8 mouse cellular contexts compared by ENCODE assay signal in the genomic region with DNA sequence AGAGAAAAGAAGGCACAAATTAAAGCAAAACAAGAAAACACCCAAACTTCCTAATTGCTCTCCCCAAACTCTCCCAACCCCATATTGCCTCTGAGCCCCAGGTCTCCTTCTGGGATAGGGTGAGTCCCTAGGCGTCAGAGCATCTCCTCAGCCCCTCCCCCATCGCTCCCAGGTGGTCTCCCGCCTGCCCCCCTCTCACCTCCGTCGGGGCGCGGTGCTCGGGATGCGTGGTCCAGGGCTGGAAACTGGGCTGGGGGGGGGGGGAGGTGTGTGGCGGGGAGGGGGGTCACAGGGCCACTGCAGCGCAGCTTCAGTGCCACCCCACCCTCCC. TPM values are rescaled to one million over a fixed set of nuclear protein-coding genes. Genes with fewer than 3 reads are reported as not detected.
DNase-seq lines count a peak whose midpoint lies in the region; ATAC-seq and TF ChIP-seq lines count a peak whose summit lies in the region.

No protein-coding gene starts in this region.

- no peaks in the 10 kb centered on the region for H3K9me3 ChIP-seq in lung, embryonic 16.5 days (ENCODE audit: control insufficient read depth, low read length)
- no peaks in the 10 kb centered on the region for H3K9me3 ChIP-seq in forebrain, embryonic 11.5 days (ENCODE audit: control insufficient read depth, low read length)
- H3K9me3 ChIP-seq in liver, embryonic 12.5 days (replicated peaks), result no peaks in the 10 kb centered on the region
- H3K9me3 ChIP-seq in stomach, embryonic 15.5 days, result no peaks in the 10 kb centered on the region

- peaks cover 14% of the 10 kb centered on the region for H3K4me1 ChIP-seq in lung, embryonic 16.5 days (replicated peaks; ENCODE audit: control insufficient read depth, insufficient read depth, low read length)
- peaks cover 2% of the 10 kb centered on the region; the same call in 1 of the 2 replicates for H3K4me1 ChIP-seq in lung, adult 2 months (ENCODE audit: control insufficient read depth, insufficient read depth, low read length)
- peaks cover 8% of the 10 kb centered on the region; the same call in 1 of the 2 replicates for H3K4me1 ChIP-seq in forebrain, embryonic 11.5 days (replicated peaks; ENCODE audit: control insufficient read depth, insufficient read depth, low read length)
- H3K4me1 ChIP-seq in liver, embryonic 12.5 days, result peaks cover 40% of the 10 kb centered on the region
- H3K4me1 ChIP-seq in stomach, embryonic 15.5 days, result peaks cover 15% of the 10 kb centered on the region; the same call in 1 of the 2 replicates
- peaks cover 36% of the 10 kb centered on the region for H3K4me1 ChIP-seq in thymus, adult 2 months (replicated peaks; ENCODE audit: control insufficient read depth, insufficient read depth, low read length)

- H3K9ac ChIP-seq in lung, embryonic 16.5 days (ENCODE audit: low read length), result peak overlapping the region; percentile 66
- H3K9ac ChIP-seq in forebrain, embryonic 11.5 days (ENCODE audit: low read length), result peak overlapping the region; percentile 43
- no peak overlapping the region; the same call in 1 of the 2 replicates for H3K9ac ChIP-seq in liver, embryonic 12.5 days
- peak overlapping the region; percentile 37; the same call in 1 of the 2 replicates for H3K9ac ChIP-seq in stomach, embryonic 15.5 days

- H3K27ac ChIP-seq in lung, embryonic 16.5 days (ENCODE audit: low read length), result peak overlapping the region; percentile 94
- H3K27ac ChIP-seq in forebrain, embryonic 11.5 days (ENCODE audit: low read depth, low read length), result peak overlapping the region; percentile 62
- H3K27ac ChIP-seq in liver, embryonic 12.5 days, result no peak overlapping the region
- peak overlapping the region; percentile 95 for H3K27ac ChIP-seq in stomach, embryonic 15.5 days
- no peak overlapping the region for H3K27ac ChIP-seq in thymus, adult 2 months (ENCODE audit: control insufficient read depth, insufficient read depth, low read length)

- TF ChIP-seq POLR2A in lung, adult 2 months (IDR thresholded peaks at IDR 0.05; ENCODE audit: borderline replicate concordance, extremely low read depth, low read depth, low read length), result no peak
- TF ChIP-seq POLR2A in thymus, adult 2 months (IDR thresholded peaks at IDR 0.05; ENCODE audit: control insufficient read depth, extremely low read depth, insufficient read depth, low read length, poor library complexity), result no peak

- WGBS in lung, embryonic 16.5 days, result 0% methylated on average over 9 of the region's 11 CpGs
- 2% methylated on average over 11 of the region's 11 CpGs for WGBS in lung, adult 2 months
- WGBS in forebrain, embryonic 11.5 days, result 2% methylated on average over 9 of the region's 11 CpGs
- WGBS in liver, embryonic 12.5 days (ENCODE audit: insufficient replicate concordance), result 3% methylated on average over 9 of the region's 11 CpGs
- 1% methylated on average over 10 of the region's 11 CpGs for WGBS in stomach, embryonic 15.5 days
- WGBS in thymus, adult 2 months, result 3% methylated on average over 11 of the region's 11 CpGs

- H3K36me3 ChIP-seq in lung, embryonic 16.5 days (ENCODE audit: control insufficient read depth, insufficient read depth, low read length), result no peaks in the 10 kb centered on the region
- H3K36me3 ChIP-seq in forebrain, embryonic 11.5 days (ENCODE audit: control insufficient read depth, insufficient read depth, low read length), result no peaks in the 10 kb centered on the region
- no peaks in the 10 kb centered on the region for H3K36me3 ChIP-seq in liver, embryonic 12.5 days
- no peaks in the 10 kb centered on the region for H3K36me3 ChIP-seq in stomach, embryonic 15.5 days
- no peaks in the 10 kb centered on the region for H3K36me3 ChIP-seq in thymus, adult 2 months (ENCODE audit: control insufficient read depth, insufficient read depth, low read length)

- no peak for TF ChIP-seq CTCF in lung, adult 2 months (IDR thresholded peaks at IDR 0.05; ENCODE audit: insufficient read depth, low read length)
- no peak for TF ChIP-seq CTCF in thymus, adult 2 months (IDR thresholded peaks at IDR 0.05; ENCODE audit: borderline replicate concordance, control insufficient read depth, extremely low read depth, insufficient read depth, low read length, poor library complexity)

- ATAC-seq in lung, embryonic 16.5 days (ENCODE audit: low read depth), result peak; percentile 1; the same call in 1 of the 2 replicates
- peak; percentile 34; the same call in 1 of the 2 replicates for ATAC-seq in forebrain, embryonic 11.5 days (replicated peaks; ENCODE audit: low FRiP score)
- ATAC-seq in liver, embryonic 12.5 days, result no peak
- ATAC-seq in stomach, embryonic 15.5 days (ENCODE audit: insufficient read depth, low FRiP score, low read depth), result no peak

- H3K4me3 ChIP-seq in lung, embryonic 16.5 days (ENCODE audit: low read length), result peak overlapping the region; percentile 62
- H3K4me3 ChIP-seq in lung, adult 2 months (replicated peaks; ENCODE audit: extremely low read depth, low read depth, low read length), result no peak overlapping the region
- H3K4me3 ChIP-seq in forebrain, embryonic 11.5 days (ENCODE audit: low read depth, low read length), result peak overlapping the region; percentile 34
- peak overlapping the region; percentile 46 for H3K4me3 ChIP-seq in liver, embryonic 12.5 days
- H3K4me3 ChIP-seq in stomach, embryonic 15.5 days (replicated peaks), result peak overlapping the region; percentile 54
- no peak overlapping the region for H3K4me3 ChIP-seq in thymus, adult 2 months (ENCODE audit: control insufficient read depth, insufficient read depth, low read length)

- no peak for DNase-seq in lung, adult 2 months
- DNase-seq in forebrain, embryonic 11.5 days (ENCODE audit: low spot score), result peak; percentile 79
- DNase-seq in layer of hippocampus, postnatal 36 days, result no peak
- no peak for DNase-seq in thymus, adult 2 months
- DNase-seq in urinary bladder, postnatal 36 days (ENCODE audit: low spot score in 2 of 2), result no peak

- H3K4me2 ChIP-seq in lung, embryonic 16.5 days (ENCODE audit: low read depth, low read length), result peak overlapping the region; percentile 97
- peak overlapping the region; percentile 77 for H3K4me2 ChIP-seq in forebrain, embryonic 11.5 days (ENCODE audit: low read depth, low read length, severe bottlenecking)
- peak overlapping the region; percentile 68 for H3K4me2 ChIP-seq in liver, embryonic 12.5 days
- peak overlapping the region; percentile 93 for H3K4me2 ChIP-seq in stomach, embryonic 15.5 days

- H3K27me3 ChIP-seq in lung, embryonic 16.5 days (ENCODE audit: control insufficient read depth, insufficient read depth, low read depth, low read length), result peaks cover 7% of the 10 kb centered on the region
- peaks cover 3% of the 10 kb centered on the region; the same call in 1 of the 2 replicates for H3K27me3 ChIP-seq in forebrain, embryonic 11.5 days (ENCODE audit: control insufficient read depth, insufficient read depth, low read length)
- H3K27me3 ChIP-seq in liver, embryonic 12.5 days (replicated peaks), result peaks cover 74% of the 10 kb centered on the region
- H3K27me3 ChIP-seq in stomach, embryonic 15.5 days (replicated peaks), result peaks cover 10% of the 10 kb centered on the region
- H3K27me3 ChIP-seq in thymus, adult 2 months (ENCODE audit: control insufficient read depth, insufficient read depth, low read length), result peaks cover 28% of the 10 kb centered on the region

RNA-seq across cellular contexts. Expression of gene Gli1, which starts 0.4 kb away (rescaled TPM):
- polyA plus RNA-seq in lung, embryonic 16.5 days (2015; fragmentation: Nextera tagmentation; extraction: Ambion mirVana), result 9.7 and 10.5 TPM in 2 replicates
- 11.1 and 11.2 TPM in 2 replicates for polyA plus RNA-seq in lung, adult 2 months (2012; rRNA removed)
- 6.1 and 6.5 TPM in 2 replicates for polyA plus RNA-seq in forebrain, embryonic 11.5 days (2014; fragmentation: Nextera tagmentation; extraction: Ambion mirVana)
- polyA plus RNA-seq in liver, embryonic 12.5 days (2016; fragmentation: Nextera tagmentation; extraction: Ambion mirVana), result 0.94 and 1.1 TPM in 2 replicates
- 9.1 and 10.1 TPM in 2 replicates for polyA plus RNA-seq in stomach, embryonic 15.5 days (2015; fragmentation: Nextera tagmentation; extraction: Ambion mirVana)
- 1 to 10 TPM; 2.4 to 3.2 TPM for total RNA-seq in layer of hippocampus, postnatal 36 days (2021)
- polyA plus RNA-seq in thymus, adult 2 months (2012; rRNA removed), result 0.61 and 0.77 TPM in 2 replicates

RNA-seq across cellular contexts. Expression of gene Inhbe, which starts 12.9 kb away (rescaled TPM):
- not detected in 2 replicates for polyA plus RNA-seq in lung, embryonic 16.5 days (2015; fragmentation: Nextera tagmentation; extraction: Ambion mirVana)
- polyA plus RNA-seq in lung, adult 2 months (2012; rRNA removed), result 0.02 TPM in 1 of 2 replicates, not detected in the other
- 0.05 and 0.07 TPM in 2 replicates for polyA plus RNA-seq in forebrain, embryonic 11.5 days (2014; fragmentation: Nextera tagmentation; extraction: Ambion mirVana)
- polyA plus RNA-seq in liver, embryonic 12.5 days (2016; fragmentation: Nextera tagmentation; extraction: Ambion mirVana), result 0.10 and 0.16 TPM in 2 replicates
- polyA plus RNA-seq in stomach, embryonic 15.5 days (2015; fragmentation: Nextera tagmentation; extraction: Ambion mirVana), result 0.05 TPM in 1 of 2 replicates, not detected in the other
- not detected for total RNA-seq in layer of hippocampus, postnatal 36 days (2021)
- 0.04 TPM in 1 of 2 replicates, not detected in the other for polyA plus RNA-seq in thymus, adult 2 months (2012; rRNA removed)

RNA-seq across cellular contexts. Expression of gene Arhgap9, which starts 19.6 kb away (rescaled TPM):
- 5.5 and 6.9 TPM in 2 replicates for polyA plus RNA-seq in lung, embryonic 16.5 days (2015; fragmentation: Nextera tagmentation; extraction: Ambion mirVana)
- 18.2 and 19.2 TPM in 2 replicates for polyA plus RNA-seq in lung, adult 2 months (2012; rRNA removed)
- polyA plus RNA-seq in forebrain, embryonic 11.5 days (2014; fragmentation: Nextera tagmentation; extraction: Ambion mirVana), result 0.88 and 1.7 TPM in 2 replicates
- polyA plus RNA-seq in liver, embryonic 12.5 days (2016; fragmentation: Nextera tagmentation; extraction: Ambion mirVana), result 15.9 and 16.9 TPM in 2 replicates
- 5.6 and 6.3 TPM in 2 replicates for polyA plus RNA-seq in stomach, embryonic 15.5 days (2015; fragmentation: Nextera tagmentation; extraction: Ambion mirVana)
- total RNA-seq in layer of hippocampus, postnatal 36 days (2021), result 1 to 10 TPM in 1 of 2 experiments, under 1 TPM in 1; 0.86 to 1.0 TPM
- 105 and 111 TPM in 2 replicates for polyA plus RNA-seq in thymus, adult 2 months (2012; rRNA removed)

RNA-seq across cellular contexts. Expression of gene Inhbc, which starts 28.9 kb away (rescaled TPM):
- not detected in 2 replicates for polyA plus RNA-seq in lung, embryonic 16.5 days (2015; fragmentation: Nextera tagmentation; extraction: Ambion mirVana)
- not detected in 2 replicates for polyA plus RNA-seq in lung, adult 2 months (2012; rRNA removed)
- polyA plus RNA-seq in forebrain, embryonic 11.5 days (2014; fragmentation: Nextera tagmentation; extraction: Ambion mirVana), result not detected in 2 replicates
- 1.1 and 1.5 TPM in 2 replicates for polyA plus RNA-seq in liver, embryonic 12.5 days (2016; fragmentation: Nextera tagmentation; extraction: Ambion mirVana)
- 0.27 TPM in 2 replicates for polyA plus RNA-seq in stomach, embryonic 15.5 days (2015; fragmentation: Nextera tagmentation; extraction: Ambion mirVana)
- not detected for total RNA-seq in layer of hippocampus, postnatal 36 days (2021)
- 0.06 TPM in 1 of 2 replicates, not detected in the other for polyA plus RNA-seq in thymus, adult 2 months (2012; rRNA removed)

RNA-seq across cellular contexts. Expression of gene Mars, which starts 29.7 kb away (rescaled TPM):
- polyA plus RNA-seq in lung, embryonic 16.5 days (2015; fragmentation: Nextera tagmentation; extraction: Ambion mirVana), result 86.1 and 93.9 TPM in 2 replicates
- 35.4 and 36.9 TPM in 2 replicates for polyA plus RNA-seq in lung, adult 2 months (2012; rRNA removed)
- 191 and 195 TPM in 2 replicates for polyA plus RNA-seq in forebrain, embryonic 11.5 days (2014; fragmentation: Nextera tagmentation; extraction: Ambion mirVana)
- polyA plus RNA-seq in liver, embryonic 12.5 days (2016; fragmentation: Nextera tagmentation; extraction: Ambion mirVana), result 192 and 193 TPM in 2 replicates
- polyA plus RNA-seq in stomach, embryonic 15.5 days (2015; fragmentation: Nextera tagmentation; extraction: Ambion mirVana), result 109 and 110 TPM in 2 replicates
- 10 to 100 TPM; 56.1 to 56.4 TPM for total RNA-seq in layer of hippocampus, postnatal 36 days (2021)
- polyA plus RNA-seq in thymus, adult 2 months (2012; rRNA removed), result 65.8 and 77.2 TPM in 2 replicates

Comparison
In these comparisons a context has a peak if more than half of its experiments do, and no peak if none do; other contexts are left out.
1. H3K4me3 ChIP-seq: peak in lung, embryonic 16.5 days (single experiment), forebrain, embryonic 11.5 days (single experiment), liver, embryonic 12.5 days (single experiment) and stomach, embryonic 15.5 days (single experiment); none in lung, adult 2 months (single experiment) and thymus, adult 2 months (single experiment).
2. ATAC-seq: peak in lung, embryonic 16.5 days (single experiment) and forebrain, embryonic 11.5 days (single experiment); none in liver, embryonic 12.5 days (single experiment) and stomach, embryonic 15.5 days (single experiment).
3. H3K27ac ChIP-seq: peak in lung, embryonic 16.5 days (single experiment), forebrain, embryonic 11.5 days (single experiment) and stomach, embryonic 15.5 days (single experiment); none in liver, embryonic 12.5 days (single experiment) and thymus, adult 2 months (single experiment).
4. Peak in every context shown above with its lines, with median percentiles within 50 percentile points of each other: H3K4me2 ChIP-seq.